Mouse (Mus musculus): ENCODE data around the gene Gm11127.
"Not testable (repeated sequence)": the region's sequence is repeated elsewhere in the genome, so short reads cannot be mapped to it uniquely, and the experiment has no call there.

Gm11127 gene

GRCm38 (mm10) chr17:36030703-36031582 is 27.2 kb downstream of the Gm11127 start:
- not testable (repeated sequence) for DNase-seq

- peak in 1 of 2 experiments; percentile 34 for DNase-seq
Observed at GRCm38 (mm10) chr17:36030046-36030702, 28.0 kb downstream of the Gm11127 start.

GRCm38 (mm10) chr17:36028879-36029619 is 29.1 kb downstream of the Gm11127 start:
- DNase-seq: no peak

- no peak for DNase-seq
Observed at GRCm38 (mm10) chr17:36027663-36028062, 30.5 kb downstream of the Gm11127 start.

GRCm38 (mm10) chr17:36025901-36026300 is 32.3 kb downstream of the Gm11127 start:
- DNase-seq: no peak

- no peak for DNase-seq
Observed at GRCm38 (mm10) chr17:36025197-36025596, 33.0 kb downstream of the Gm11127 start.

- peak; percentile 29 to 55 for DNase-seq
Observed at GRCm38 (mm10) chr17:36023710-36024654, 34.2 kb downstream of the Gm11127 start.

GRCm38 (mm10) chr17:36022922-36023321 is 35.2 kb downstream of the Gm11127 start:
- no peak for DNase-seq

- no peak for DNase-seq
Observed at GRCm38 (mm10) chr17:36022098-36022497, 36.1 kb downstream of the Gm11127 start.

- no peak for DNase-seq
Observed at GRCm38 (mm10) chr17:36021309-36021708, 36.9 kb downstream of the Gm11127 start.

GRCm38 (mm10) chr17:36020191-36021073 is 37.7 kb downstream of the Gm11127 start, which contains the start of gene H2-T24:
TSS of gene H2-T24 (minus strand) at chr17:36020560.
- peak; percentile 80 to 82 for DNase-seq

- no peak for DNase-seq
Observed at GRCm38 (mm10) chr17:36019519-36019918, 38.7 kb downstream of the Gm11127 start.

- DNase-seq: peak; percentile 44 to 58
Observed at GRCm38 (mm10) chr17:36018979-36019378, 39.2 kb downstream of the Gm11127 start.

- no peak for DNase-seq
Observed at GRCm38 (mm10) chr17:36017046-36017445, 41.1 kb downstream of the Gm11127 start.

- DNase-seq: no peak
Observed at GRCm38 (mm10) chr17:36014977-36015376, 43.2 kb downstream of the Gm11127 start.
